Comparison of ENCODE assay signal across 11 mouse cellular contexts in the genomic region with DNA sequence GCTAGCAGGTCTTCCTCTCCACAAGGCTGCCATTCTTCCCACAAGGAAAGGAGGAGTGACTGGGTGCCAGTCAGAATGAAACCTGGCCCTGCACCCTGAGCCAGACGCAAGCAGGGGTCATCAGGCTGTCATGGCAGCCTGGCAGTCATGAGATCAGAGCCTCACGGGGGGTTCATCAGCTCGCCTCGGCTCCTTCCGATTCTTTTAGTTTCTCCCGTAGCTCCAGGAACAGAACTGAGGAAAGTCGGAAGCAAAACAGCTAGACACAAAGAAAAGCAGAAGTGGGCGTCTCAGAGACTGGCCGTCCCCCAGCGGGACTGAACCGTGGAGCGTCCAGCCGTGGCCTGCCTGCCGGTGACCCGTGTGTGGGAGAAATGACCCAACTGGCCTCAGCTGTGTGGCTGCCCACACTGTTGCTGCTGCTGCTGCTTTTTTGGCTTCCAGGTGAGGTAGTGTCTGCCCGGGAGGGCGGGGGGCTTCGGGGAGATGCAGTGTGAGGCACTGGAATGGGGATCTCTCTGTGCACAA. TPM values are rescaled to one million over a fixed set of nuclear protein-coding genes. Genes with fewer than 3 reads are reported as not detected.
DNase-seq lines count a peak whose midpoint lies in the region; ATAC-seq lines count a peak whose summit lies in the region.
"Had no signal": no experiment of that assay in that cellular context is flagged by ENCODE, and none has a peak within 500 bp of the region (broad histone marks: within the 10 kb centered on the region; RNA-seq: fewer than 3 reads in every experiment).

A gene (plus strand): TSS at position 51 of the 528 bp plus-strand sequence.

- 53% methylated on average over 18 of the region's 18 CpGs for WGBS in midbrain, embryonic 10.5 days
- 45% methylated on average over 18 of the region's 18 CpGs for WGBS in midbrain, embryonic 15.5 days
- WGBS in liver, embryonic 15.5 days (ENCODE audit: insufficient replicate concordance) = 18% methylated on average over 18 of the region's 18 CpGs
- 67% methylated on average over 18 of the region's 18 CpGs for WGBS in forebrain, embryonic 16.5 days

- no peaks in the 10 kb centered on the region for H3K9me3 ChIP-seq in midbrain, embryonic 10.5 days (replicated peaks)
- no peaks in the 10 kb centered on the region for H3K9me3 ChIP-seq in midbrain, embryonic 15.5 days
- no peaks in the 10 kb centered on the region for H3K9me3 ChIP-seq in liver, embryonic 15.5 days (replicated peaks)
- no peaks in the 10 kb centered on the region for H3K9me3 ChIP-seq in forebrain, embryonic 16.5 days (ENCODE audit: control insufficient read depth, low read length)
- H3K9me3 ChIP-seq: limb, embryonic 15.5 days had no signal

- H3K4me1 ChIP-seq in midbrain, embryonic 10.5 days = peaks cover 9% of the 10 kb centered on the region
- no peaks in the 10 kb centered on the region for H3K4me1 ChIP-seq in midbrain, embryonic 15.5 days
- H3K4me1 ChIP-seq in liver, embryonic 15.5 days (replicated peaks) = 0 out of 2 replicates have a peak, but pooled peaks cover 9% of the 10 kb centered on the region
- no peaks in the 10 kb centered on the region for H3K4me1 ChIP-seq in forebrain, embryonic 16.5 days (replicated peaks; ENCODE audit: control insufficient read depth, insufficient read depth, low read length)
- H3K4me1 ChIP-seq: limb, embryonic 15.5 days had no signal

- H3K27ac ChIP-seq in midbrain, embryonic 10.5 days (replicated peaks) = peak within 1 kb of the TSS; percentile 6; the same call in 1 of the 2 replicates
- no peak within 1 kb of the TSS for H3K27ac ChIP-seq in midbrain, embryonic 15.5 days
- peak within 1 kb of the TSS; percentile 30; the same call in 1 of the 2 replicates for H3K27ac ChIP-seq in liver, embryonic 15.5 days (replicated peaks)
- H3K27ac ChIP-seq in forebrain, embryonic 16.5 days (ENCODE audit: low read length) = no peak within 1 kb of the TSS
- H3K27ac ChIP-seq: limb, embryonic 15.5 days had no signal

- H3K27me3 ChIP-seq in midbrain, embryonic 10.5 days (ENCODE audit: low read depth, poor library complexity, severe bottlenecking) = no peaks in the 10 kb centered on the region
- H3K27me3 ChIP-seq in midbrain, embryonic 15.5 days (replicated peaks) = no peaks in the 10 kb centered on the region
- no peaks in the 10 kb centered on the region for H3K27me3 ChIP-seq in liver, embryonic 15.5 days
- no peaks in the 10 kb centered on the region for H3K27me3 ChIP-seq in forebrain, embryonic 16.5 days (replicated peaks; ENCODE audit: control insufficient read depth, insufficient read depth, low read length)
- H3K27me3 ChIP-seq: limb, embryonic 15.5 days had no signal

- H3K9ac ChIP-seq in midbrain, embryonic 15.5 days = no peak within 1 kb of the TSS
- H3K9ac ChIP-seq in liver, embryonic 15.5 days = no peak within 1 kb of the TSS
- H3K9ac ChIP-seq in forebrain, embryonic 16.5 days (replicated peaks; ENCODE audit: low read depth, low read length) = no peak within 1 kb of the TSS
- H3K9ac ChIP-seq: limb, embryonic 15.5 days had no signal

- no peak for ATAC-seq in midbrain, embryonic 15.5 days (replicated peaks)
- ATAC-seq in liver, embryonic 15.5 days (ENCODE audit: insufficient read depth) = no peak
- ATAC-seq in neutrophil, adult 5-6 weeks (ENCODE audit: extremely low read depth, insufficient number of reproducible peaks, low FRiP score, poor library complexity, severe bottlenecking) = peak; percentile 79
- no peak for ATAC-seq in forebrain, embryonic 16.5 days

- H3K4me3 ChIP-seq in midbrain, embryonic 10.5 days = no peak within 1 kb of the TSS
- H3K4me3 ChIP-seq in midbrain, embryonic 15.5 days = no peak within 1 kb of the TSS
- H3K4me3 ChIP-seq in liver, embryonic 15.5 days (replicated peaks) = peak within 1 kb of the TSS; percentile 44
- H3K4me3 ChIP-seq in forebrain, embryonic 16.5 days (replicated peaks; ENCODE audit: low read length) = no peak within 1 kb of the TSS
- H3K4me3 ChIP-seq: limb, embryonic 15.5 days had no signal

- no peak within 1 kb of the TSS for H3K4me2 ChIP-seq in midbrain, embryonic 15.5 days
- H3K4me2 ChIP-seq in liver, embryonic 15.5 days = peak within 1 kb of the TSS; percentile 43
- no peak within 1 kb of the TSS for H3K4me2 ChIP-seq in forebrain, embryonic 16.5 days (ENCODE audit: low read length)
- H3K4me2 ChIP-seq: limb, embryonic 15.5 days had no signal

- H3K36me3 ChIP-seq in midbrain, embryonic 10.5 days = no peaks in the 10 kb centered on the region
- H3K36me3 ChIP-seq in midbrain, embryonic 15.5 days (replicated peaks) = no peaks in the 10 kb centered on the region
- H3K36me3 ChIP-seq in liver, embryonic 15.5 days (replicated peaks) = no peaks in the 10 kb centered on the region
- H3K36me3 ChIP-seq in forebrain, embryonic 16.5 days (ENCODE audit: control insufficient read depth, insufficient read depth) = no peaks in the 10 kb centered on the region
- H3K36me3 ChIP-seq: limb, embryonic 15.5 days had no signal

- DNase-seq in heart, adult 11 months = peak; percentile 95
- DNase-seq in heart, postnatal 4 days = no peak
- DNase-seq in midbrain, embryonic 10.5 days (ENCODE audit: low spot score) = no peak
- no peak for DNase-seq in left cerebral cortex, adult 18-20 months (ENCODE audit: low spot score in 2 of 2)
- DNase-seq: heart, postnatal 14 days; layer of hippocampus, adult 9-11 months had no signal

RNA-seq across cellular contexts. Expression of the gene that starts here (rescaled TPM):
- under 1 TPM; 0.79 to 0.83 TPM for total RNA-seq in heart, postnatal 4 days (2021)
- 0.58 and 0.93 TPM in 2 replicates for polyA plus RNA-seq in midbrain, embryonic 10.5 days (2016; fragmentation: Nextera tagmentation; extraction: Ambion mirVana)
- polyA plus RNA-seq in midbrain, embryonic 15.5 days (2015; fragmentation: Nextera tagmentation; extraction: Ambion mirVana) = 0.86 and 0.94 TPM in 2 replicates
- polyA plus RNA-seq in liver, embryonic 15.5 days (2015; fragmentation: Nextera tagmentation; extraction: Ambion mirVana) = 7.3 and 7.8 TPM in 2 replicates
- 100 and 105 TPM in 2 replicates for total RNA-seq in neutrophil, adult 5-6 weeks (2017)
- polyA plus RNA-seq in forebrain, embryonic 16.5 days (2015; fragmentation: Nextera tagmentation; extraction: Ambion mirVana) = 0.94 and 0.95 TPM in 2 replicates
- under 1 TPM; 0.65 to 0.80 TPM for total RNA-seq in left cerebral cortex, adult 18-20 months (2021)

Comparison
In these comparisons a context has a peak if more than half of its experiments do, and no peak if none do; other contexts are left out.
1. RNA of the gene that starts here (total RNA-seq): 100 to 105 TPM in neutrophil, adult 5-6 weeks; 0.79 to 0.83 TPM in heart, postnatal 4 days and 0.65 to 0.80 TPM in left cerebral cortex, adult 18-20 months; every median in the first group is over 10 times any median in the second.
2. H3K27ac ChIP-seq: peak in midbrain, embryonic 10.5 days (single experiment) and liver, embryonic 15.5 days (single experiment); none in midbrain, embryonic 15.5 days (single experiment) and forebrain, embryonic 16.5 days (single experiment).